Mouse (Mus musculus) mature B cell (primary cell): ENCODE results near the gene Rarres2.
"Not testable (repeated sequence)": the region's sequence is repeated elsewhere in the genome, so short reads cannot be mapped to it uniquely, and the experiment has no call there.

Source experiments
- in situ Hi-C: fragments of 300-500 bp; cut with MboI; formaldehyde crosslinking; loops from 2 replicates; pipeline ENCODE4 v1.14.3; 2019

Gene Rarres2

DNA sequence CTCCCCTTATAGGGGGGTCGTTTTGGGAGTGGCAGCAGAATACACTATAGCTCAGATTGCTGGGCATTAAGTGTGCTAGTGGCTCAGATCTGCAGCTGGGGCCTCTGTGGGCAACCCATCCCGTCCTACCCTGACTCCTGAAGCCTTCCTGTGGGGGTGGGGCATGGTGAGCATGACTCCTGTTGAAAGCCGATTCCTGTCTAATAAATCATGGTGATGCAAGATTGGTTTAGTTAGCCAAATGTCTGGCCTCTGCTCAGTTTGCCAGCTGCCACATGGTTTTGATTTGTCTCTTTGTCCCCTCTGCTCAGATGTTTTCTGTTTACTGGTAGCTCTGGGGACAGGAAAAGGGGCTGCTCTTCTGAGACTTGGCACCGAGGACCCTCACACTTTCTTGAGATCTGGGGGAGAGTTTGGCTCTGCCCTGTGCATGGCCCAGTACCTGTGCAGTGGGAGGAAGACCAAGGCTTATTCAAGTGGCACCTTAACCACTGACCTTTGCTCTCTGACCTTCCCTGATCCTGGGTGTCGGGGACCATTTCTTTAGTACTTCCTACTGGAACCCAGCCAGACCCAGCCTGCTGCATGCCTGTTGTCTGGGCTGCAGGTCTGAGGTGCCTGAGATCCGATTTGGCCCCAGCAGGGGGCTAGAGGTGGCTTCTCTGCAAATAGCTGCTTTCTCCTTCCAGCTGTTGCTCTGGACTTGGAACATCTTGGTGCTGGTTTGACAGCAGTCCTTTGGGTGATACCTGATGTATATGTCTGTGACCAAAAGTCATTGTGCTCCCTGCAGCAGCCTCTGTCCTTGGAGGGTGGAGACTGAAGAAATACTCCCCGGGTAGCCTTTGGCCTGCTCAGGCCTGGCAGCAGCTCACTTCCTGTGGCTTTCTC lies 30.8 kb downstream of the Rarres2 start:
- in situ Hi-C loops = no loop called here

DNA sequence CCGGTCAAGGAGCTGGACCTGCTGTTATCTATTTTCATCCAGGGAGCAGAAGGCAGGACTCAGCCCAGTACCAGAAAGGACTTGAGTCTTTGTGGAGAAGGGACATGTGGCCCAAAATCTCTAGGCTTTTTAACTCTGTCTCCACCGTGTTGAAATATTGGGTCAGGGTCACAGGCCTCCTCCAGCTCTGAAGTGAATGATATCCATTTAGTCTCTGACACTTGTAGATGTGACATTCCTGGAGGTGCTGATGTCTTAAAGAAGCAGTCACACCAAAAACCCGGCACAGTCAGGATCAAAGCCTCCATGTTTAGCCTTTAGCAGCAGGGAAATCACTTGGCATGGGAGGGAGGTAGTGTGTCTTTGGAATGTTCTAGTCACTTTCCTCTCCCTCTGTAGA lies 31.9 kb downstream of the Rarres2 start:
- in situ Hi-C loops = no loop called here

DNA sequence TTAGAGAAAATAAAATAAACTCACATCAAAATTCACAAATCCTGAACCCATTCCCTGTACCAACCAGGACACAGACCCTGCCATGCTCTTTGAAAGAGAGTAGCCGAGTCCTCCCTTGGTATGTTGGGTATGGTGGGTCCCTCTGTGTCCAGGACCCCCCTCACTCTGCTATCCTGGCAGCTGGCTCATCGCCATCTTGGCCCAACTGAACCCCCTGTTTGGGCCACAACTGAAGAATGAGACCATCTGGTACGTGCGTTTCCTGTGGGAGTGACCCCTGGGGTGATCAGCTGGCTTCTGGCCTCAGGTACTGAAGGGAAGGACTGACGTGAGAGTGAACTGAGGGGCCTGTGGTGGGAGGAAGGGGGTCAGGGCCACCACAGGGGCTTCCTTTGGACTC lies 32.7 kb downstream of the Rarres2 start:
- in situ Hi-C loops = no loop called here

DNA sequence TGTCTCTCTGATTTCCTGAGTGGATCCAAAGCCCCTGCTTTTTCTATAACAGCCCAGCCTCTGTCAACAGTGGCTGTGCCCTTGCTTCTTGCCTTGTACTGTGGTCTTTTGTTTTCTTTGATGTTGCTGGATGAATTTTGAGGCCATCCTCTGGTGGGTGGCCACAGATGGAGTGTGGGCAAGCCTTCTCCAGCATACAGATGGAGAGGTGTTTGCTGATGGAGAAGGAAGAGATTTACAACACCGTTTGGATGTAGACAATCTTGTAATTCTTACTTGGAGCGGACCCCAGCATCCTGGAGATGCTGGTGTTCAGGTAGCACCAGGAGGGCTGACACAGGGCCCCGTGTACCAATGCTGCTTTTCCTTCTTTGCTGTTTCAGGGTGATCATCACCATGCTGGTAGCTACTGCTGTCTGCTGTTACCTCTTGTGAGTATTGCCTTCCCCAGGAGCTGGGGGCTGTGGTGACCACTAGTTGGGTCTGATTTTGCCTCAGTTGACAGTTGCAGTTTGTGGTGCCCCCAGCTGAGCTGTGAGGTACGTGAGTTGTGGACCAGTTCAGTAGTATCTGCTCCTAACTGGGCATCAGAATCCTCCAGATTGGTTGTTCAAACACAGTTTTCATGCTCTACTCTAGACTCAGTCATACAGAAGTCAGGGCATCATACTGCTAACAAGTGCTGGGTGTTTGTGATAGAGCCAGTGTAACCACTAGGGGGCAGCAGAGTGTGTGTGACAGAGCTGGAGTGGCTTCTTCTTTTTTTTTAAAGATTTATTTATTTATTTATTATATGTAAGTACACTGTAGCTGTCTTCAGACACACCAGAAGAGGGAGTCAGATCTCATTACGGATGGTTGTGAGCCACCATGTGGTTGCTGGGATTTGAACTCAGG lies 33.5 kb downstream of the Rarres2 start:
- in situ Hi-C loops = no loop called here

DNA sequence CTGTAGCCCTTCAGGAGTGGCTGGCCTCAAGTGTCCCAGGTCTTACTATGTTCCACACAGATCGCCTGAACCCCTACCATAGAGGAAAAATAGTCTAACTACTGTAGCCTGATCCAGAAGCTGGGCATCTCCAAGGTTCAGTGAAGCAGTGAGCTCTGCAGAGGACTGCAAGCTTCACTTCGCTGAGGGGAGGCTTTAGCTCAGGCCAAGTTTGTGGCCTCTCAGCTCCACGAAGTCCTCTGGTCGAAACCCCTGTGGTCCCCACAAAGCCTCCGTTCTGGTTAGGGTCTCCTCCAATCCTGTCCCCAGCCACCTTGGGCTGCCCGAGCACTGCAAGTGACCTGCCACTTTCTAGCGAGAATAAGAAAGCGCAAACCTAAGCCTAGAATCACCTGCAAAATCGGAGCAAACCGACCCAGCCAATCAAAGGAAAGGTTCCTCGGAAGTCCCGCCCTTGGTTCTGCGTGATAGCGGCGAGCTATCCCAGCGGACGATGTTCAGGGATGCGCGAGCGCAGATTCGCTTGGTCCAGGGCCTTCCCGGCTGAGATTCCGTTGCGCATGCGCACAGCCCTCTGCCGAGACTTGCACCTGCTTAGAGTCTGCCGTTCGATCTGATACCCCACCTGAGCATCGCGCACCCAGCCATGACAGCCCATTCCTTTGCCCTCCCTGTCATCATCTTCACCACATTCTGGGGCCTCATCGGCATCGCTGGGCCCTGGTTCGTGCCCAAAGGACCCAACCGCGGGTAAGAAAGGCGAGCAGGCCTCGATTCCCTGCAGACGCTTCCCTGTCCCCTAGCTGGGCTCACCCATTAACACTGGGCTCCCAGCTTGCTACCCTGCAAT lies 35.3 kb downstream of the Rarres2 start, which contains the start of gene Atp6v0e2:
Atp6v0e2 (plus strand) TSS at position 511 of the 850 bp plus-strand sequence.
- in situ Hi-C loops = no loop called here

DNA sequence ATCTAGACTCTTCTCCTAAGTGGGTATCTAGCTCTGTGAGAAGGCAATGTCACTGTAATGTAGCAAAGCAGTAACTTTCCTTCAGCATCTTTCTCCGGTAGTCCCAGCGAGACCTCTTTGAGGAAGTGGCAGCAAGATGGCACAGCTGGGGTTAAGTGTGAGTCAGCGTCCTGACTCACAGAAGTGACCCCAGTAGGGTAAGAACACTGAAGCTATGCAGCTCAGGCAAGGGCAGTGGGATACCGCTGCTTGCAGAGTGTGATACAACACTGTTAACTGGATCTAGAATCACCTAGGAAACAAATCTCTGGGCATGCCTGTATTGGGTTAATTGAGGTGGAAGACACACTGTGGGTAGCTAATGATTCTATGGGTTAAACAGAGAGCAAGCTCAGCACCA lies 36.5 kb downstream of the Rarres2 start:
- in situ Hi-C loops = no loop called here

DNA sequence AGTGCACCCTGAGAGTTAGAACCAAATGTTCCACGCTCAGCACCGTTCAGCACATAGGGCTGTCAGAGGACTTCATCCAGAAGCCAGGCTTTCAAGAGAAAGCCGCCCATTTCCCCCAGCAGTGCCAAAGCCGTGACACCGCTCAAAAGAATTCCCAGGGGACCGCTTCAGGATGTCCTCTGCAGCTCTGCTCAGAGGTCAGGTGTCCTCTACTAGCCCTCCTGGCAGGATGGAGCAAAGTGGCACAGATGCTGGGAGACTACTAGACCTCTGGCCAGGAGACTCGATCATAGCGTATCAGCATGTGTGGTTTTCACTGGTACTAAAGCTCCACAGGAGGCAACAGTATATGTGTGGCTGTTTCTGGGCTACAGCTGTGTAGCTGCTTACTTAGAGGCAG lies 37.7 kb downstream of the Rarres2 start:
- in situ Hi-C loops = no loop called here

DNA sequence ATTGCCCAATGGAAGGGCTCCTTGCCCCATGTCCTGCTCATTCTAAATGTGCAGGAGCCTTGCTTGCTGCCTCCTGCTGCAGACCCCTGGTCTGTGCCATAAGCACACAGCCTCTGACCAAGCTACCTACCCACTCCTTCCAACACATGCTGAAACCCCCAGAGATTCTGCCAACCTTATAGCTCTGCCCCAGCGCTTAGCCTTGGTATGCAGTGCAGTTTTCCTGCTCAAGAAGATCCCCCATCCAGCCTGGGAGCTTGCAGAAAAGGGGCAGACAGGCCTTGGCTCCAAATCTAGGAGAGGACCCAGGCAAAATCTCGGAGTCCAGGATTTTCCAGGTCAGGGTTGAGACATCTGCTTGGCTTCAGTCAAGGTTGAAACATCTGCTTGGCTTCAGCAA lies 39.1 kb downstream of the Rarres2 start:
- in situ Hi-C loops = no loop called here

DNA sequence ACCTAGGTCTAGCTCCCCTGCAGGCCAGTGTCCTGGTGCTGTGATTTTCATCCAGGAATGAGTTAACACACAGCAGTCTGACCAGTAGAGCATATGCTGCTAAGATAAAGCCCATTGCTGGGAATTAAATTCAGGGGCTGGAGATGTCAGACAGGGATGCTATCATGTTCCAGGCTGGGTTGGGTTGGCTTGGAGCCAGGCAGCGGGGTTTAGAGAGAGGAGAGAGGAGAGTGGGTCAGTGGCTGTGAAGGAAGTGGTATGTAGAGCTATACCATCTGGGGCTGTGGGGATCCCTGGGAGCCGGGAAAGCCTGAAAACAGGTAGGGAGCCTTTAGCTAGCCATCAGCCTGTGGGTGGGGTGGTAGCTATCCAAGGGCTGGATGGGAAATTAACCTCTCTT lies 41.7 kb downstream of the Rarres2 start:
- in situ Hi-C loops = no loop called here

DNA sequence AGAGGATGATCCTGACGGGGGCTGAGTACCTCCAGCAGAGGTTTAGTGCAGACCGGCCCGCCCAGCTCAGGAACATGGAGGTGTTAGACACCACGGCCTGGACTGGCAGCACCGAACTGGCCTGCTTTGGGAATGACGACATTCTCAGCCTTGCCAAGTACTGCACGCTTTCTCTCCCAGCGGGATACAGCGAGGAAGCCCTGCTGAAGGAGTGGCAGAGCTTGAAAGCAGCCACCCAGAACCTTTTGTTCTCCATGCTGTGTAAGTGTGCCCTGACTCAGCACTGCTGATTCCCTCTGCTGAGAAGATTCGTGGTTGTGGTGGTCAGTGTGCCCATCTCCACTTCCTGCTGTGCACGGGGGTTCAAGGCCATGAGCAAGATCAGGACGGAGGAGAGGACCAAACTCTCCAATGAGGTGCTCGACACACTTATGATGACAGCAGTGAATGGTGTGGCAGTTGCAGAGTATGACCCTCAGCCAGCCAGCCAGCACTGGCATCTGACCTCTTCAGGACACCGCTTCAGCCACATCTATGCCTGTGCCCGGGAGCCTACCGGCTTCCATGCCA lies 42.6 kb downstream of the Rarres2 start:
- in situ Hi-C loops = no loop called here

DNA sequence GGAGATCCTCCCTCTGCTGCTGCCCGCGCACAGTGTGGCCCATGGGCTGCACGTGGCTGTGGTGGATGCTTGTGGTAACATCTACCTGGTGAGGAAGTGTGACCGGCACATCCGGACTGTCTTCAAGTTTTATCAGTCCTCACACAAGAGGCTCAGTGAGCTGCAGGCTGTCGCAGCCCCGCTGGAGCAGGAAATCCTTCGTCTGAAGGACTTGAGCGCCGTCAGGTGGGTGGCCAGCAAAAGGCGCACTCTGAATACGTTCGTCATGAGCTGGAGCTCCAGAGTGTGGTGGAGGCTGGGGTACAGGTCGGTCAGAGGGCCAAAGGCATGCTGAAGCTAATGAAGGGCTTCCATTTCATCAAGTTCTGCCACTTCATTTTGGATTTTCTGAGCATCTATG lies 43.3 kb downstream of the Rarres2 start:
- in situ Hi-C loops = no loop called here

DNA sequence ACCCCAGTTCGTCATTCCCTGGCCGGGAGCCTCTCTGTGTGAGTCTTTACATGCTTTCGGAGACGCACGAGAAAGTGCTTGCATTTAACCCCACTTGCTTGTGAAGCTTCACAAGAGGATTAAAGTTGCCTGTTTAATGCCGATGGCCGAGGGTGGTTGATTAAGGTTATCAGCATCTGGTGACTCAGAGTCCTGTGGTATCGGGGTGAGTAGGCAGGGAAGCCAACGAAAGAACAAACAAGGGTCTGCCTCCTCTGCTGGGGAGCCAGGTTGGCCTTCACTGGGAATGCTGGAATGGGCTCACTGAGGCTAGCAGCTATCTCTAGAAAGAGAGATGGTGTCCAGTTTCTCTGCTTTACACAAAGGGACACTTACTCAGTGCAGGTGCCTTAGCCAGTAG lies 44.7 kb downstream of the Rarres2 start:
- in situ Hi-C loops = no loop called here

DNA sequence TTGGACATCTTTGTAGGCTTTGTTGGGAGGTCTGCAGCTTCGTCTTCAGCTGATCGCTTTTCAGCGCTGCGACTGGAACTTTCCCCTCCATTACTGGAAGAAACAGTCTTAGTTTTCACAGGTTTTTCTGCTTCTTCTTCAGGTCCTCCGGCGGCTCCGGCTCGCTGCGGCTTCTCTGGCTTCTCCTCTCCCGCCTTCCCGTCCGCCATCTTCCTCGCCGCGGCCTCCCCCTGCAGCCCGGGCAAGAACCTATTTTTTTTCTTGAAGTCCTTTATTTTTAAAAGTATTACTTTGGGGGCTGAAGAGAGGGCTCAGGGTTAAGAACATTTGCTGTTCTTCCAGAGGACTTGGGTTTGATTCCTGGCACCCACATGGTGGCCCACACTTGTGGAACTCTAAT lies 47.7 kb downstream of the Rarres2 start:
- in situ Hi-C loops = not testable (repeated sequence)
